Comparison of ENCODE assay signal across 23 mouse cellular contexts in the genomic region with DNA sequence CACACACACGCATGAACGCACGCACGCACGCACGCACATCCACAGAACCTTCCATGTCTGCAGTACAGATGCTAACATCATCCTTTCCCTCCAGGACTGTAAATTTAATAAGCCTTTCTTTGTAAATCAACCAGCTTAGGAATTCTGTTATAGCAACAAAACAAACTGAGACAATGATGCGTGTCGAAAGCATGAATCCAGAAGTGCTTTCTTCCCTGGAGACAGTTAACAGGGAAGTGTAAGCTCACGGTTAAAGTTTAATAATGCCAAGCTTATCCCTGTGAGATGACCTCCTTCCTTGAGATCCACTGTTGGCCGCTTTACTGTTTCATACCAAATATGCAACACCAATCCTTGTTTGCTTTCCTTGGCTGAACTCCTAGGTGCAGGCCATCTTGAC. TPM values are rescaled to one million over a fixed set of nuclear protein-coding genes. Genes with fewer than 3 reads are reported as not detected.
A peak's percentile ranks its signal among the peaks of the same experiment; 100 is the strongest.
DNase-seq lines count a peak whose midpoint lies in the region; ATAC-seq and TF ChIP-seq lines count a peak whose summit lies in the region.
"Had no signal": no experiment of that assay in that cellular context is flagged by ENCODE, and none has a peak within 500 bp of the region (broad histone marks: within the 10 kb centered on the region; RNA-seq: fewer than 3 reads in every experiment).

No protein-coding gene starts in this region.

- in situ Hi-C loops in Patski (cut with MboI; ENCODE audit: low pct_unique_long_range_greater_than_20kb): no loop called here

- H3K4me1 ChIP-seq in heart, adult 2 months (ENCODE audit: control insufficient read depth, insufficient read depth, low read length): no peaks in the 10 kb centered on the region
- no peaks in the 10 kb centered on the region for H3K4me1 ChIP-seq in kidney, embryonic 15.5 days
- H3K4me1 ChIP-seq: embryonic facial prominence, embryonic 10.5 days; embryonic facial prominence, embryonic 12.5 days; forebrain, embryonic 13.5 days; forebrain, embryonic 15.5 days had no signal

- no peak overlapping the region for H3K4me3 ChIP-seq in heart, adult 2 months
- no peak overlapping the region for H3K4me3 ChIP-seq in kidney, embryonic 15.5 days (replicated peaks)
- H3K4me3 ChIP-seq: embryonic facial prominence, embryonic 10.5 days; embryonic facial prominence, embryonic 12.5 days; forebrain, embryonic 13.5 days; forebrain, embryonic 15.5 days had no signal

- no peak for TF ChIP-seq POLR2A in heart, adult 2 months (IDR thresholded peaks at IDR 0.05; ENCODE audit: insufficient read depth, low read depth, low read length)

- ATAC-seq in kidney, embryonic 15.5 days (replicated peaks; ENCODE audit: low FRiP score): no peak
- ATAC-seq in Patski: peak; percentile 89
- ATAC-seq: CD4-positive, CD25-positive, alpha-beta regulatory T cell, adult 4 months; forebrain, embryonic 13.5 days; forebrain, embryonic 15.5 days; forebrain, postnatal 0 days had no signal

- no peak for TF ChIP-seq EP300 in heart, adult 2 months (IDR thresholded peaks at IDR 0.05; ENCODE audit: insufficient read depth, low read depth, low read length)

- intact Hi-C loops in heart, adult 2 months (cut with DNase I): no loop called here

- CTCF ChIA-PET in Patski (lab: Charles Lee): interaction anchor here (0.9 to 2.1 kb wide), 2 partner anchors 10 to 32 kb away, joined by 3 to 6 read pairs; no protein-coding TSS in a partner anchor

- POLR2A ChIA-PET in Patski (lab: Charles Lee): interaction anchor here (0.7 kb wide), 2 partner anchors 1348 to 1863 kb away, joined by 3 to 4 read pairs; no protein-coding TSS in a partner anchor

- no peaks in the 10 kb centered on the region for H3K9me3 ChIP-seq in kidney, embryonic 15.5 days (replicated peaks)
- H3K9me3 ChIP-seq: embryonic facial prominence, embryonic 12.5 days; forebrain, embryonic 13.5 days; forebrain, embryonic 15.5 days; G1E had no signal

- 93% methylated on average over 10 of the region's 10 CpGs for WGBS in heart, adult 2 months
- WGBS in kidney, embryonic 15.5 days: 90% methylated on average over 10 of the region's 10 CpGs

- H3K27ac ChIP-seq in heart, adult 2 months: no peak overlapping the region
- H3K27ac ChIP-seq in kidney, embryonic 15.5 days: no peak overlapping the region
- H3K27ac ChIP-seq: embryonic facial prominence, embryonic 10.5 days; embryonic facial prominence, embryonic 12.5 days; forebrain, embryonic 13.5 days; forebrain, embryonic 15.5 days had no signal

- H3K4me2 ChIP-seq in kidney, embryonic 15.5 days: no peak overlapping the region
- H3K4me2 ChIP-seq: embryonic facial prominence, embryonic 12.5 days; forebrain, embryonic 13.5 days; forebrain, embryonic 15.5 days had no signal

- H3K27me3 ChIP-seq in heart, adult 2 months (ENCODE audit: control insufficient read depth, insufficient read depth, low read length): no peaks in the 10 kb centered on the region
- no peaks in the 10 kb centered on the region for H3K27me3 ChIP-seq in kidney, embryonic 15.5 days
- no peaks in the 10 kb centered on the region for H3K27me3 ChIP-seq in Patski
- H3K27me3 ChIP-seq: CH12.LX; embryonic facial prominence, embryonic 12.5 days; forebrain, embryonic 13.5 days; forebrain, embryonic 15.5 days had no signal

- H3K9ac ChIP-seq in heart, adult 2 months (ENCODE audit: low read depth, low read length): no peak overlapping the region
- H3K9ac ChIP-seq in kidney, embryonic 15.5 days: no peak overlapping the region
- H3K9ac ChIP-seq: embryonic facial prominence, embryonic 12.5 days; forebrain, embryonic 13.5 days; forebrain, embryonic 15.5 days; forebrain, postnatal 0 days had no signal

- no peak for TF ChIP-seq CTCF in heart, adult 2 months (IDR thresholded peaks at IDR 0.05)
- no peak for TF ChIP-seq CTCF in Patski (IDR thresholded peaks at IDR 0.05)

- DNase-seq in heart, adult 11 months: peak; percentile 60
- DNase-seq in heart, adult 2 months: no peak
- DNase-seq in kidney, adult 9 months: peak; percentile 3
- DNase-seq in Patski (ENCODE audit: low read depth, low spot score): peak; percentile 55
- no peak for DNase-seq in frontal cortex, postnatal 36 days (ENCODE audit: low spot score in 2 of 2)
- DNase-seq: adrenal gland, adult 8-10 months; adrenal gland, postnatal 14 days; adrenal gland, postnatal 36 days; B cell, adult 2 months; cerebellum, adult 11-12 months; cerebellum, adult 2 months; cerebellum, adult 9-10 months; cerebellum, postnatal 10 days; cerebellum, postnatal 25 days; forebrain, postnatal 0 days had no signal

- peaks cover 6% of the 10 kb centered on the region for H3K36me3 ChIP-seq in heart, adult 2 months (ENCODE audit: control insufficient read depth, insufficient read depth, low read length)
- peaks cover 60% of the 10 kb centered on the region for H3K36me3 ChIP-seq in kidney, embryonic 15.5 days
- H3K36me3 ChIP-seq: forebrain, embryonic 15.5 days; G1E had no signal

- no peaks in the 10 kb centered on the region for H3K79me2 ChIP-seq in heart, adult 2 months (replicated peaks; ENCODE audit: control insufficient read depth, insufficient read depth, low read length)

RNA-seq across cellular contexts. Expression of gene Fam229b, which starts 35.0 kb away (rescaled TPM):
- total RNA-seq in heart, adult 2 months (2021): 1 to 10 TPM; 4.6 to 6.5 TPM
- 3.3 and 5.8 TPM in 2 replicates for polyA plus RNA-seq in heart, adult 2 months (2012; rRNA removed)
- polyA plus RNA-seq in kidney, embryonic 15.5 days (2015; fragmentation: Nextera tagmentation; extraction: Ambion mirVana): 13.9 and 14.4 TPM in 2 replicates
- 26.0 TPM for polyA plus RNA-seq in Patski (2021)

RNA-seq across cellular contexts. Expression of gene Tube1, which starts 35.0 kb away (rescaled TPM):
- 1 to 10 TPM in 1 of 2 experiments, under 1 TPM in 1; 0.60 to 1.3 TPM for total RNA-seq in heart, adult 2 months (2021)
- 0.79 and 0.80 TPM in 2 replicates for polyA plus RNA-seq in heart, adult 2 months (2012; rRNA removed)
- 15.6 and 16.2 TPM in 2 replicates for polyA plus RNA-seq in kidney, embryonic 15.5 days (2015; fragmentation: Nextera tagmentation; extraction: Ambion mirVana)
- polyA plus RNA-seq in Patski (2021): 4.2 TPM

Comparison
In these comparisons a context has a peak if more than half of its experiments do, and no peak if none do; other contexts are left out.
1. DNase-seq: peak in heart, adult 11 months (single experiment), kidney, adult 9 months (single experiment) and Patski (single experiment); none in heart, adult 2 months (0 of 2) and frontal cortex, postnatal 36 days (0 of 2).